Mouse (Mus musculus): ENCODE results near the gene Apba3. TPM values are rescaled to one million over a fixed set of nuclear protein-coding genes. Genes with fewer than 3 reads are reported as not detected.
A peak's percentile ranks its signal among the peaks of the same experiment; 100 is the strongest.

Gene Apba3
- total RNA-seq, 2 experiments from 2014 or later = 32.6 to 37.3 TPM

- Histone ChIP-seq H3K4me3 (peak overlapping the region; percentile 90), H3K27ac (peak overlapping the region; percentile 99)
- DNase-seq (ENCODE audit: low spot score in 2 of 2) = no peak
- no peak for TF ChIP-seq CTCF (conservative IDR thresholded peaks at IDR 0.05)
Observed at GRCm38 (mm10) chr10:81321436-81321835, 54.7 kb downstream of the Apba3 start.

- Histone ChIP-seq H3K4me3 (no peak overlapping the region), H3K27ac (no peak overlapping the region)
- DNase-seq (ENCODE audit: low spot score in 2 of 2) = no peak
- no peak for TF ChIP-seq CTCF (conservative IDR thresholded peaks at IDR 0.05)
Observed at GRCm38 (mm10) chr10:81322444-81322843, 55.7 kb downstream of the Apba3 start.

Small RNA genes lying within 50 kb of the gene (microRNA-seq; reads per million reads assigned to microRNA genes)
- gene Mir3057 = 15.3 to 30.0 reads per million in 2 experiments

Other genes with a start within 250 kb of the Apba3 start
- 100 to 1,000 TPM in 1 of 2 experiments, 10 to 100 TPM in 1; 95.2 to 100 TPM for gene Diras1, start 241.3 kb upstream of the Apba3 start, total RNA-seq (2021)
- gene Slc39a3, start 229.5 kb upstream of the Apba3 start, total RNA-seq (2021) = 10 to 100 TPM; 60.8 to 66.1 TPM
- 100 to 1,000 TPM; 176 TPM for gene Sgta, start 206.8 kb upstream of the Apba3 start, total RNA-seq (2021)
- 10 to 100 TPM; 52.0 to 52.6 TPM for gene Thop1, start 196.9 kb upstream of the Apba3 start, total RNA-seq (2021)
- under 1 TPM; 0.20 to 0.66 TPM for gene Creb3l3, start 168.1 kb upstream of the Apba3 start, total RNA-seq (2021)
- gene Map2k2, start 161.0 kb upstream of the Apba3 start, total RNA-seq (2021) = 100 to 1,000 TPM; 132 to 139 TPM
- gene Zbtb7a, start 131.7 kb upstream of the Apba3 start, total RNA-seq (2021) = 100 to 1,000 TPM; 103 to 109 TPM
- gene Pias4, start 99.0 kb upstream of the Apba3 start, total RNA-seq (2021) = 10 to 100 TPM; 29.4 to 29.5 TPM
- gene Eef2, start 90.3 kb upstream of the Apba3 start, total RNA-seq (2021) = 100 to 1,000 TPM; 907 to 909 TPM
- 10 to 100 TPM; 73.6 to 78.4 TPM for gene Dapk3, start 84.0 kb upstream of the Apba3 start, total RNA-seq (2021)
- not detected for gene 4930442H23Rik, start 83.1 kb upstream of the Apba3 start, total RNA-seq (2021)
- under 1 TPM; 0.32 to 0.33 TPM for gene Nmrk2, start 64.9 kb upstream of the Apba3 start, total RNA-seq (2021)
- 100 to 1,000 TPM; 144 to 150 TPM for gene Atcay, start 36.1 kb upstream of the Apba3 start, total RNA-seq (2021)
- 10 to 100 TPM; 66.2 to 70.2 TPM for gene Zfr2, start 33.8 kb upstream of the Apba3 start, total RNA-seq (2021)
- 100 to 1,000 TPM; 260 to 267 TPM for gene Matk, start 14.0 kb upstream of the Apba3 start, total RNA-seq (2021)
- gene Mrpl54, start within 50 bp of the Apba3 start, total RNA-seq (2021) = 10 to 100 TPM; 37.4 to 42.0 TPM
- gene Tjp3, start 24.6 kb downstream of the Apba3 start, total RNA-seq (2021) = under 1 TPM; 0.54 to 0.91 TPM
- gene Pip5k1c, start 26.0 kb downstream of the Apba3 start, total RNA-seq (2021) = 100 to 1,000 TPM; 308 to 314 TPM
- gene Cactin, start 54.1 kb downstream of the Apba3 start, total RNA-seq (2021) = 10 to 100 TPM; 27.6 to 30.7 TPM
- gene Tbxa2r, start 61.8 kb downstream of the Apba3 start, total RNA-seq (2021) = 1 to 10 TPM; 1.3 to 1.4 TPM
- 1 to 10 TPM; 1.7 to 1.8 TPM for gene Gipc3, start 76.3 kb downstream of the Apba3 start, total RNA-seq (2021)
- gene Hmg20b, start 83.5 kb downstream of the Apba3 start, total RNA-seq (2021) = 10 to 100 TPM; 27.5 to 30.8 TPM
- 10 to 100 TPM; 42.8 to 45.9 TPM for gene Mfsd12, start 90.5 kb downstream of the Apba3 start, total RNA-seq (2021)
- 1 to 10 TPM; 1.6 to 2.4 TPM for gene 4930404N11Rik, start 98.9 kb downstream of the Apba3 start, total RNA-seq (2021)
- 10 to 100 TPM; 70.1 to 72.0 TPM for gene Fzr1, start 111.6 kb downstream of the Apba3 start, total RNA-seq (2021)
- gene Dohh, start 117.5 kb downstream of the Apba3 start, total RNA-seq (2021) = 10 to 100 TPM; 75.9 to 79.7 TPM
- gene Gm48551, start 117.5 kb downstream of the Apba3 start, total RNA-seq (2021) = 1 to 10 TPM; 4.4 to 6.1 TPM
- 1 to 10 TPM; 5.5 to 8.1 TPM for gene Gm48552, start 122.0 kb downstream of the Apba3 start, total RNA-seq (2021)
- 1 to 10 TPM; 1.9 to 2.1 TPM for gene Smim24, start 126.1 kb downstream of the Apba3 start, total RNA-seq (2021)
- gene Nfic, start 188.7 kb downstream of the Apba3 start, total RNA-seq (2021) = 10 to 100 TPM; 60.0 to 60.1 TPM
- gene Celf5, start 215.7 kb downstream of the Apba3 start, total RNA-seq (2021) = 100 to 1,000 TPM; 286 to 287 TPM
- gene Ncln, start 229.4 kb downstream of the Apba3 start, total RNA-seq (2021) = 10 to 100 TPM; 83.1 to 93.5 TPM
- gene S1pr4, start 233.2 kb downstream of the Apba3 start, total RNA-seq (2021) = under 1 TPM; 0.39 to 0.95 TPM